Mouse (Mus musculus) G1E (cell line): Measurements from ENCODE around the gene Tirap.

Experiments
- CTCF ChIP-seq: IDR thresholded peaks from 2 replicates; pipeline ENCODE4 v1.5.1; 2012; ENCODE audit warnings: low read depth, low read length, inconsistent platforms, mixed read lengths
- POLR2AphosphoS5 ChIP-seq: IDR thresholded peaks from 2 replicates; pipeline ENCODE4 v1.6.1; 2012; ENCODE audit warnings: low read depth, low read length, inconsistent platforms; ENCODE audit not compliant: insufficient replicate concordance

DNA sequence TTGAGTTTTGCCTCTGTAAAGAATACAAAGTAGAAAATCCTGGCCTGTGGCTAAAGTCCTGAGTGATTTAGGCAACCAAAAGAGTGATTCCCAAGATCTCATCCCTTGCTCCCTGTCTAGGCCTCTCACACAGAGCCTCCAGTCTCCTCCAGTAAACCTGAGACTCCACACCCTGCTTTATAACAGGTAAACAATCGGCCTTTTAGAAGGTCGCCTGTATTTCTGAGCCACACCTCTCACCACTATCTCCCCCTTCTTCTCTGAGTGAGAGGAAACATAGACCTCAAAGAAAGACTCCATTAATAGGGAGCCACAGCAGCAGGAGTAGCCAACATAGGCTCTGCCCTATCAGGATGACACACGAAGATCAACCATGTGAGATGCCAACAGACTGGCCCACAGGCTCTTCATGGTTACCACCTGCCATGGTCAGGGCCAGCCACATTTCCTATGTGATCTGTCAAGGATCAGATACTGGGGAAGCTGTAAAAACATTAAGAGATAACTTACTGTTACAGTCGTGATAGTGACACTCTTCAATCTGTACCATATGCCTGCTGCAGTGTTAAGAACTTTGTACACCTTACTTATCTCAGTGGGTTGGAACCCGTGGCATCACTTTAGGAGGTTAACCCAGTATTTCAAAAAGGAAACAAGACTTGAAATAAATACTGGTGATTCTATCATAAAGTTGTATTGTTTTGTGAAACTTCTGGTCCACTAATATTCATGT is 35.8 kb downstream of the Tirap start:
- no peak for TF ChIP-seq CTCF
- TF ChIP-seq POLR2AphosphoS5, result no peak
